In the genomic region with DNA sequence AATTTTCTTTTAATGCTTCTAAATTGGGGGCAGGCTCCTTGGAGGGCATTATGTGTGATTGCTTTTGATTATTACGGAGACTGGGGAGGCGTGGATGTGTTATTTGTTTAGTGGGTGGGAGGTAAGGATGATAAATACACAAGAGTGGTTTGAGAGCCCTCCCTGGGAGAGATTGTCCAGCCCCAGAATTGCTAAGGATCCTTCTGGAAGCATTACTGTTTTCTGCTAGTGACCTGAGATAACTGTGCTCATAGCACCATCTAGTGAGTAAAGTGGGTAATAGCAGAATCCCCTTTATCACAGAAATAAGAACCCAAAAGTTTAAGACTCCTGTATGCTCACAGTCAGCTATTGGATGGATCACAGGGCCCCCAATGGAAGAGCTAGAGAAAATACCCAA, we compare ENCODE assay signal across 9 mouse cellular contexts. TPM values are rescaled to one million over a fixed set of nuclear protein-coding genes. Genes with fewer than 3 reads are reported as not detected.
A peak's percentile ranks its signal among the peaks of the same experiment; 100 is the strongest.
DNase-seq lines count a peak whose midpoint lies in the region; ATAC-seq lines count a peak whose summit lies in the region.
"Had no signal": no experiment of that assay in that cellular context is flagged by ENCODE, and none has a peak within 500 bp of the region (broad histone marks: within the 10 kb centered on the region; RNA-seq: fewer than 3 reads in every experiment).

No protein-coding gene starts in this region.

- peak; percentile 53 for DNase-seq in intestine, embryonic 14.5 days (ENCODE audit: low spot score)
- DNase-seq in A20 (ENCODE audit: low read depth, low spot score): peak; percentile 44
- peak; percentile 42 for DNase-seq in MN1 (ENCODE audit: low spot score)
- DNase-seq in embryo, embryonic 10.5 days (ENCODE audit: low spot score): peak; percentile 75
- DNase-seq in layer of hippocampus, adult 9-11 months: peak; percentile 16
- DNase-seq in splenic B cell, adult 2 months (ENCODE audit: low read depth, low spot score): peak; percentile 66
- DNase-seq in adrenal gland, postnatal 25 days: no peak

- ATAC-seq in intestine, embryonic 14.5 days (replicated peaks; ENCODE audit: low FRiP score, low TSS enrichment, low read depth): no peak; the same call in 1 of the 2 replicates
- no peak for ATAC-seq in intestine, embryonic 15.5 days

- no peak overlapping the region for H3K27ac ChIP-seq in intestine, embryonic 14.5 days (ENCODE audit: low read depth)
- no peak overlapping the region for H3K27ac ChIP-seq in intestine, embryonic 15.5 days

- no peaks in the 10 kb centered on the region for H3K9me3 ChIP-seq in intestine, embryonic 14.5 days (ENCODE audit: control insufficient read depth, low read length)
- H3K9me3 ChIP-seq in intestine, embryonic 15.5 days: no peaks in the 10 kb centered on the region
- H3K9me3 ChIP-seq: megakaryocyte, embryonic 14.5 days had no signal

- H3K4me3 ChIP-seq in intestine, embryonic 14.5 days (ENCODE audit: low read depth, low read length): no peak overlapping the region
- H3K4me3 ChIP-seq in intestine, embryonic 15.5 days (replicated peaks): no peak overlapping the region
- H3K4me3 ChIP-seq: megakaryocyte, embryonic 14.5 days had no signal

- H3K27me3 ChIP-seq in intestine, embryonic 14.5 days (replicated peaks; ENCODE audit: control insufficient read depth, insufficient read depth, low read length): no peaks in the 10 kb centered on the region
- H3K27me3 ChIP-seq in intestine, embryonic 15.5 days (replicated peaks): no peaks in the 10 kb centered on the region
- H3K27me3 ChIP-seq in splenic B cell, adult 2 months (ENCODE audit: control insufficient read depth, insufficient read depth, low read length, poor library complexity, severe bottlenecking): no peaks in the 10 kb centered on the region
- H3K27me3 ChIP-seq: megakaryocyte, embryonic 14.5 days had no signal

- H3K36me3 ChIP-seq in intestine, embryonic 14.5 days (ENCODE audit: control insufficient read depth, insufficient read depth, low read length): no peaks in the 10 kb centered on the region
- H3K36me3 ChIP-seq in intestine, embryonic 15.5 days: no peaks in the 10 kb centered on the region
- no peaks in the 10 kb centered on the region for H3K36me3 ChIP-seq in splenic B cell, adult 2 months (ENCODE audit: control insufficient read depth, insufficient read depth, low read length, poor library complexity, severe bottlenecking)

- H3K9ac ChIP-seq in intestine, embryonic 14.5 days (ENCODE audit: low read length): no peak overlapping the region
- H3K9ac ChIP-seq in intestine, embryonic 15.5 days: no peak overlapping the region

- 21% methylated on average over 2 of the region's 2 CpGs for WGBS in intestine, embryonic 14.5 days
- 27% methylated on average over 2 of the region's 2 CpGs for WGBS in intestine, embryonic 15.5 days

- no peak overlapping the region for H3K4me2 ChIP-seq in intestine, embryonic 14.5 days (ENCODE audit: low read length)
- no peak overlapping the region for H3K4me2 ChIP-seq in intestine, embryonic 15.5 days (replicated peaks)

- H3K4me1 ChIP-seq in intestine, embryonic 14.5 days (replicated peaks; ENCODE audit: control insufficient read depth, insufficient read depth, low read length): no peaks in the 10 kb centered on the region
- H3K4me1 ChIP-seq in intestine, embryonic 15.5 days (replicated peaks): 0 out of 2 replicates have a peak, but pooled peaks cover 2% of the 10 kb centered on the region

RNA-seq across cellular contexts. Expression of a gene that starts 32.4 kb away (rescaled TPM):
- 18.6 and 22.7 TPM in 2 replicates for polyA plus RNA-seq in intestine, embryonic 14.5 days (2014; fragmentation: Nextera tagmentation; extraction: Ambion mirVana)
- 22.5 and 23.0 TPM in 2 replicates for polyA plus RNA-seq in intestine, embryonic 15.5 days (2015; fragmentation: Nextera tagmentation; extraction: Ambion mirVana)
- total RNA-seq in adrenal gland, postnatal 25 days (2021): 23.1 and 25.7 TPM in 2 replicates

RNA-seq across cellular contexts. Expression of a gene that starts 55.4 kb away (rescaled TPM):
- not detected in 2 replicates for polyA plus RNA-seq in intestine, embryonic 14.5 days (2014; fragmentation: Nextera tagmentation; extraction: Ambion mirVana)
- polyA plus RNA-seq in intestine, embryonic 15.5 days (2015; fragmentation: Nextera tagmentation; extraction: Ambion mirVana): not detected in 2 replicates
- total RNA-seq in adrenal gland, postnatal 25 days (2021): not detected in 2 replicates
